Mouse (Mus musculus): Measurements from ENCODE around the gene Hsbp1. TPM values are rescaled to one million over a fixed set of nuclear protein-coding genes. Genes with fewer than 3 reads are reported as not detected.
A peak's percentile ranks its signal among the peaks of the same experiment; 100 is the strongest.
"Not testable (repeated sequence)": the region's sequence is repeated elsewhere in the genome, so short reads cannot be mapped to it uniquely, and the experiment has no call there.

The Hsbp1 gene
- polyA plus RNA-seq (2012; rRNA removed): 29.8 and 54.1 TPM in 2 replicates
- polyA plus RNA-seq (2014; fragmentation: Nextera tagmentation; extraction: Ambion mirVana): 78.0 and 79.4 TPM in 2 replicates

GRCm38 (mm10) chr8:119344190-119344856, at the start of gene Hsbp1:
Gene Hsbp1 (plus strand): TSS chr8:119344488.
- Histone ChIP-seq H3K27me3 (ENCODE audit: control insufficient read depth, insufficient read depth, low read length) (no peaks in the 10 kb centered on the region), H3K4me3 (ENCODE audit: insufficient read depth in 1 of 2, low read depth in 2 of 2, low read length in 2 of 2) (peak within 1 kb of the TSS; percentile 94 to 99), H3K9ac (replicated peaks) (peak within 1 kb of the TSS; percentile 95), H3K27ac (peak within 1 kb of the TSS; percentile 0; the same call in 1 of the 2 replicates), H3K4me2 (ENCODE audit: low read depth) (peak within 1 kb of the TSS; percentile 85), H3K4me1 (replicated peaks; ENCODE audit: control insufficient read depth in 2 of 2, insufficient read depth in 2 of 2, low read length in 1 of 2) (peaks cover 2 to 8% of the 10 kb centered on the region in 2 experiments; a peak in 2 of 4 replicates), H3K36me3 (replicated peaks; ENCODE audit: control insufficient read depth, insufficient read depth, low read depth) (peaks cover 14% of the 10 kb centered on the region), H3K9me3 (ENCODE audit: control insufficient read depth, low read length) (no peaks in the 10 kb centered on the region; the same call in 1 of the 2 replicates)
- ATAC-seq (ENCODE audit: insufficient read depth) (peak; percentile 97), DNase-seq (ENCODE audit: low read depth in 3 of 3, low spot score in 3 of 3) (peak; percentile 88 to 93 (median 92))
- 4% methylated on average over 52 of the region's 52 CpGs for WGBS (ENCODE audit: insufficient replicate concordance)
- TF ChIP-seq EP300 (IDR thresholded peaks at IDR 0.05; ENCODE audit: low read depth) (no peak), CTCF (IDR thresholded peaks at IDR 0.05; ENCODE audit: low read depth) (no peak)

DNA sequence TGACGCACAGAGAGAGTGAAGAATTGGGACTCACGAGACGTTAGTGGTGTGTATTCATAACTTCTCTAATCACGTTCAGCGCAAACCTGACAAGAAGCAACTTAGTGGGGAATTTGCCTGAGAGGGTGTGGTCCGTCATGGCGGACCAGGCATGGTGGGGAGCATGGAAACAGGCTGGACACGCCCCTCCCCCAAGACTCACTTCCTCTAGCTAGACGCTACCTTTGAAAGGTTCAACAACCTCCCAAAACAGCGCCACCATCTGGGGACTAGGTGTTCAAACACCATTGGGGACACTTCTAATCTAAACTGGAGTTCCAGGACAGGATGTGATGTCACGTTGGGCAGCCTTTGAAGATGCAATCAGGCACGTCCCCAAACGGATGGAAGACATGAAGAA, 48.8 kb upstream of the Hsbp1 start:
- no peak overlapping the region for H3K4me2 ChIP-seq (ENCODE audit: low read depth)

GRCm38 (mm10) chr8:119297752-119298151, 46.5 kb upstream of the Hsbp1 start:
- H3K9me3 ChIP-seq (ENCODE audit: control insufficient read depth, low read length); DNase-seq (ENCODE audit: low read depth in 3 of 3, low spot score in 3 of 3); H3K27ac ChIP-seq; H3K4me3 ChIP-seq (ENCODE audit: insufficient read depth in 1 of 2, low read depth in 2 of 2, low read length in 2 of 2); H3K4me1 ChIP-seq (replicated peaks; ENCODE audit: control insufficient read depth in 2 of 2, insufficient read depth in 2 of 2, low read length in 1 of 2); H3K27me3 ChIP-seq (ENCODE audit: control insufficient read depth, insufficient read depth, low read length); H3K36me3 ChIP-seq (replicated peaks; ENCODE audit: control insufficient read depth, insufficient read depth, low read depth); ATAC-seq (ENCODE audit: insufficient read depth); H3K9ac ChIP-seq (replicated peaks); H3K4me2 ChIP-seq (ENCODE audit: low read depth): not testable (repeated sequence)
- TF ChIP-seq CTCF (IDR thresholded peaks at IDR 0.05; ENCODE audit: low read depth): peak; percentile 71
- WGBS (ENCODE audit: insufficient replicate concordance): 26% methylated on average over 3 of the region's 3 CpGs

More for the DNA sequence above, 48.8 kb upstream of the Hsbp1 start:
- no peaks in the 10 kb centered on the region for H3K36me3 ChIP-seq (replicated peaks; ENCODE audit: control insufficient read depth, insufficient read depth, low read depth)
- H3K9ac ChIP-seq (replicated peaks): no peak overlapping the region
- no peak for ATAC-seq (ENCODE audit: insufficient read depth)
- TF ChIP-seq EP300 (IDR thresholded peaks at IDR 0.05; ENCODE audit: low read depth) (no peak), CTCF (IDR thresholded peaks at IDR 0.05; ENCODE audit: low read depth) (no peak)
- no peak overlapping the region for H3K4me3 ChIP-seq (ENCODE audit: insufficient read depth in 1 of 2, low read depth in 2 of 2, low read length in 2 of 2)
- no peaks in the 10 kb centered on the region for H3K27me3 ChIP-seq (ENCODE audit: control insufficient read depth, insufficient read depth, low read length)
- WGBS (ENCODE audit: insufficient replicate concordance): 69% methylated on average over 13 of the region's 13 CpGs
- H3K9me3 ChIP-seq (ENCODE audit: control insufficient read depth, low read length): peaks cover 2% of the 10 kb centered on the region; the same call in 1 of the 2 replicates
- H3K27ac ChIP-seq: no peak overlapping the region
- H3K4me1 ChIP-seq (replicated peaks; ENCODE audit: control insufficient read depth in 2 of 2, insufficient read depth in 2 of 2, low read length in 1 of 2): no peaks in the 10 kb centered on the region
- DNase-seq (ENCODE audit: low read depth in 3 of 3, low spot score in 3 of 3): no peak

- DNase-seq (ENCODE audit: low read depth in 3 of 3, low spot score in 3 of 3): no peak
- Histone ChIP-seq H3K27ac (no peak overlapping the region), H3K4me1 (replicated peaks; ENCODE audit: control insufficient read depth in 2 of 2, insufficient read depth in 2 of 2, low read length in 1 of 2) (no peaks in the 10 kb centered on the region), H3K36me3 (replicated peaks; ENCODE audit: control insufficient read depth, insufficient read depth, low read depth) (no peaks in the 10 kb centered on the region), H3K4me2 (ENCODE audit: low read depth) (no peak overlapping the region), H3K27me3 (ENCODE audit: control insufficient read depth, insufficient read depth, low read length) (no peaks in the 10 kb centered on the region), H3K9me3 (ENCODE audit: control insufficient read depth, low read length) (peaks cover 2% of the 10 kb centered on the region; the same call in 1 of the 2 replicates), H3K4me3 (ENCODE audit: insufficient read depth in 1 of 2, low read depth in 2 of 2, low read length in 2 of 2) (no peak overlapping the region), H3K9ac (replicated peaks) (no peak overlapping the region)
- 65% methylated on average over 5 of the region's 5 CpGs for WGBS (ENCODE audit: insufficient replicate concordance)
- TF ChIP-seq CTCF (IDR thresholded peaks at IDR 0.05; ENCODE audit: low read depth) (peak; percentile 60), EP300 (IDR thresholded peaks at IDR 0.05; ENCODE audit: low read depth) (no peak)
- no peak for ATAC-seq (ENCODE audit: insufficient read depth)
Measured at GRCm38 (mm10) chr8:119300335-119300734, 44.0 kb upstream of the Hsbp1 start.

DNA sequence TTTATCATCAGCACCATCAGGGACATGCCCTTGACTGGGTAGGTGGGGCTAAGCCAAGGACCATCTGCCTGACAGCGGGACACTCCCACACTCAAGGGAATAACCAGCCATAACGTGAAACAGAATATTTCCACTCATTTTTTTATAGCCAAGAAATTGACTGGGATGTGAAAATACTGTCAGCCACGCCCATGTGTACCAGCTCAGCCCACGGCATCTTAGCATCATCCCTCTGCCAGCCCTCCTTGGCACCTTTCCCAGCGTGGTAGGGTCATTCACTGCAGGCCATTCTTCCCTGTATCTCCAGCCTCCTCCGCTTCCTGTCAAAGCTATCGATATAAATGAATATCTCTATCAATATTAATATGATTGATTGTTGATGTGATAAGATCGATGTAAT, 40.1 kb upstream of the Hsbp1 start:
- no peaks in the 10 kb centered on the region for H3K4me1 ChIP-seq (replicated peaks; ENCODE audit: control insufficient read depth in 2 of 2, insufficient read depth in 2 of 2, low read length in 1 of 2)
- H3K4me3 ChIP-seq (ENCODE audit: insufficient read depth in 1 of 2, low read depth in 2 of 2, low read length in 2 of 2): no peak overlapping the region
- H3K36me3 ChIP-seq (replicated peaks; ENCODE audit: control insufficient read depth, insufficient read depth, low read depth): no peaks in the 10 kb centered on the region
- DNase-seq (ENCODE audit: low read depth in 3 of 3, low spot score in 3 of 3) (no peak), ATAC-seq (ENCODE audit: insufficient read depth) (no peak)
- H3K4me2 ChIP-seq (ENCODE audit: low read depth): no peak overlapping the region
- WGBS (ENCODE audit: insufficient replicate concordance): 65% methylated on average over 8 of the region's 8 CpGs
- no peaks in the 10 kb centered on the region for H3K27me3 ChIP-seq (ENCODE audit: control insufficient read depth, insufficient read depth, low read length)
- TF ChIP-seq CTCF (IDR thresholded peaks at IDR 0.05; ENCODE audit: low read depth): no peak
- TF ChIP-seq EP300 (IDR thresholded peaks at IDR 0.05; ENCODE audit: low read depth): no peak
- H3K27ac ChIP-seq: no peak overlapping the region
- no peak overlapping the region for H3K9ac ChIP-seq (replicated peaks)
- peaks cover 2% of the 10 kb centered on the region; the same call in 1 of the 2 replicates for H3K9me3 ChIP-seq (ENCODE audit: control insufficient read depth, low read length)
